Mouse (Mus musculus) small intestine, adult 2 months (tissue): Measurements from ENCODE around the gene Pvr.

Experiments used
- CTCF ChIP-seq: fragments of 200-500 bp; IDR thresholded peaks from 2 replicates; pipeline ENCODE4 v1.5.1; 2012; ENCODE audit warnings: low read depth, mild to moderate bottlenecking, control low read depth, inconsistent platforms, low read length, moderate library complexity, mixed read lengths; ENCODE audit not compliant: insufficient replicate concordance, insufficient read length; ENCODE audit errors: extremely low read depth
- POLR2A ChIP-seq: fragments of 200-500 bp; IDR thresholded peaks from 2 replicates; pipeline ENCODE4 v1.6.1; 2012; ENCODE audit warnings: low read depth, mild to moderate bottlenecking, control low read depth, inconsistent platforms, low read length, moderate library complexity

GRCm38 (mm10) chr7:19948956-19949355, 28.0 kb upstream of the Pvr start:
- no peak for TF ChIP-seq CTCF
- no peak for TF ChIP-seq POLR2A
